ENCODE assay signal across 18 mouse cellular contexts in the genomic region with DNA sequence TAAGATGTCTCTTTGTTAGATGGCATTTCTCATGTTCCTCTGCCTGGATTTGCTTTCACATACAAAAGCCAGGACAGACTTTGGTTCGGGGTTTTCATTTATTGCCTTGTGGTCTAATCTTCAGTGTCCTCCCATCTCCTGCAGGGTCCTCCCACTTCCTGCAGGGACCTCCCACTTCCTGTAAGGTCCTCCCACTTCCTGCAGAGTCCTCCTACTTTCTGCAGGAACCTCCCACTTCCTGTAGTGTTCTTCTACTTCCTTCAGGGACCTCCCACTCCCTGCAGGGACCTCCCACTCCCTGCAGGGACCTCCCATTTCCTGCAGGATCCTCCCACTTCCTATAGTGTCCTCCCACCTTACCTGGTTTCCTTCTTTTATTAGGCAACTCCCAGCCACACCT.
DNase-seq lines count a peak whose midpoint lies in the region; ATAC-seq and TF ChIP-seq lines count a peak whose summit lies in the region.
"Had no signal": no experiment of that assay in that cellular context is flagged by ENCODE, and none has a peak within 500 bp of the region (broad histone marks: within the 10 kb centered on the region; RNA-seq: fewer than 3 reads in every experiment).

No protein-coding gene starts in this region.

- H3K36me3 ChIP-seq in heart, embryonic 15.5 days, result peaks cover 64% of the 10 kb centered on the region
- peaks cover 18% of the 10 kb centered on the region for H3K36me3 ChIP-seq in heart, embryonic 11.5 days (ENCODE audit: control insufficient read depth, insufficient read depth, low read length)
- no peaks in the 10 kb centered on the region for H3K36me3 ChIP-seq in thymus, adult 2 months (ENCODE audit: control insufficient read depth, insufficient read depth, low read length)

- no peak overlapping the region for H3K4me2 ChIP-seq in heart, embryonic 15.5 days
- no peak overlapping the region for H3K4me2 ChIP-seq in heart, embryonic 11.5 days
- H3K4me2 ChIP-seq: embryonic facial prominence, embryonic 13.5 days; limb, embryonic 12.5 days; lung, embryonic 15.5 days; midbrain, embryonic 13.5 days; neural tube, embryonic 13.5 days had no signal

- intact Hi-C loops in left cerebral cortex, postnatal 14 days (cut with DNase I), result loop anchor here (10.0 kb wide), 1 partner anchor 267 kb away; no protein-coding TSS in a partner anchor

- DNase-seq in thymus, postnatal 25 days, result peak; percentile 10
- DNase-seq in thymus, adult 2 months, result no peak
- no peak for DNase-seq in left cerebral cortex, postnatal 14 days (ENCODE audit: low spot score in 2 of 2)
- no peak for DNase-seq in right cerebral cortex, postnatal 10 days (ENCODE audit: low spot score in 2 of 2)
- DNase-seq in frontal cortex, postnatal 36 days (ENCODE audit: low spot score in 2 of 2), result no peak
- DNase-seq: cerebellum, postnatal 25 days; kidney, adult 18-20 months; right cerebral cortex, postnatal 14 days had no signal

- no peak for TF ChIP-seq CTCF in thymus, adult 2 months (IDR thresholded peaks at IDR 0.05; ENCODE audit: borderline replicate concordance, control insufficient read depth, extremely low read depth, insufficient read depth, low read length, poor library complexity)

- H3K27ac ChIP-seq in heart, embryonic 15.5 days, result no peak overlapping the region
- no peak overlapping the region for H3K27ac ChIP-seq in heart, embryonic 11.5 days (ENCODE audit: low read depth, low read length)
- H3K27ac ChIP-seq in thymus, adult 2 months (ENCODE audit: control insufficient read depth, insufficient read depth, low read length), result no peak overlapping the region
- H3K27ac ChIP-seq: embryonic facial prominence, embryonic 13.5 days; hindbrain, embryonic 10.5 days; limb, embryonic 12.5 days; lung, embryonic 15.5 days; midbrain, embryonic 13.5 days; neural tube, embryonic 13.5 days had no signal

- H3K9ac ChIP-seq in heart, embryonic 15.5 days, result no peak overlapping the region
- H3K9ac ChIP-seq in heart, embryonic 11.5 days (ENCODE audit: low read depth, low read length), result no peak overlapping the region
- H3K9ac ChIP-seq: embryonic facial prominence, embryonic 13.5 days; limb, embryonic 12.5 days; lung, embryonic 15.5 days; midbrain, embryonic 13.5 days; neural tube, embryonic 13.5 days had no signal

- 0 out of 2 replicates have a peak, but pooled peaks cover 3% of the 10 kb centered on the region for H3K4me1 ChIP-seq in heart, embryonic 15.5 days (replicated peaks)
- no peaks in the 10 kb centered on the region for H3K4me1 ChIP-seq in heart, embryonic 11.5 days (ENCODE audit: control insufficient read depth, insufficient read depth, low read length)
- no peaks in the 10 kb centered on the region for H3K4me1 ChIP-seq in thymus, adult 2 months (replicated peaks; ENCODE audit: control insufficient read depth, insufficient read depth, low read length)
- H3K4me1 ChIP-seq: embryonic facial prominence, embryonic 13.5 days; limb, embryonic 12.5 days; lung, embryonic 15.5 days; neural tube, embryonic 13.5 days had no signal

- H3K4me3 ChIP-seq in heart, embryonic 15.5 days, result no peak overlapping the region
- no peak overlapping the region for H3K4me3 ChIP-seq in heart, embryonic 11.5 days (ENCODE audit: low read depth, low read length)
- no peak overlapping the region for H3K4me3 ChIP-seq in thymus, adult 2 months (ENCODE audit: control insufficient read depth, insufficient read depth, low read length)
- H3K4me3 ChIP-seq: embryonic facial prominence, embryonic 13.5 days; hindbrain, embryonic 10.5 days; limb, embryonic 12.5 days; lung, embryonic 15.5 days; midbrain, embryonic 13.5 days; neural tube, embryonic 13.5 days had no signal

- WGBS in heart, embryonic 15.5 days, result 77% methylated on average over 1 of the region's 1 CpGs
- WGBS in heart, embryonic 11.5 days (ENCODE audit: insufficient replicate concordance), result 78% methylated on average over 1 of the region's 1 CpGs
- 39% methylated on average over 1 of the region's 1 CpGs for WGBS in thymus, adult 2 months

- 0 out of 2 replicates have a peak, but pooled peaks have one; percentile 31 for ATAC-seq in heart, embryonic 15.5 days (replicated peaks; ENCODE audit: insufficient number of reproducible peaks, insufficient read depth, low FRiP score, low read depth)
- ATAC-seq in heart, embryonic 11.5 days (replicated peaks; ENCODE audit: insufficient number of reproducible peaks, low FRiP score, low TSS enrichment), result no peak
- 0 out of 4 replicates have a peak, but pooled peaks have one; percentile 32 to 39 for ATAC-seq in hematopoietic stem cell, adult 5-6 weeks (replicated peaks in 1 of 2; ENCODE audit: insufficient read depth in 1 of 2, low FRiP score in 2 of 2, low TSS enrichment in 1 of 2, low read depth in 1 of 2, poor library complexity in 2 of 2, severe bottlenecking in 2 of 2)
- ATAC-seq: forebrain, embryonic 14.5 days; midbrain, embryonic 13.5 days had no signal

- H3K27me3 ChIP-seq in heart, embryonic 15.5 days, result no peaks in the 10 kb centered on the region
- no peaks in the 10 kb centered on the region for H3K27me3 ChIP-seq in heart, embryonic 11.5 days (ENCODE audit: control insufficient read depth, insufficient read depth, low read length)
- H3K27me3 ChIP-seq in thymus, adult 2 months (ENCODE audit: control insufficient read depth, insufficient read depth, low read length), result no peaks in the 10 kb centered on the region
- H3K27me3 ChIP-seq: embryonic facial prominence, embryonic 13.5 days; limb, embryonic 12.5 days; lung, embryonic 15.5 days; midbrain, embryonic 13.5 days; neural tube, embryonic 13.5 days had no signal

- no peak for TF ChIP-seq POLR2A in thymus, adult 2 months (IDR thresholded peaks at IDR 0.05; ENCODE audit: control insufficient read depth, extremely low read depth, insufficient read depth, low read length, poor library complexity)

- H3K9me3 ChIP-seq in heart, embryonic 15.5 days (replicated peaks), result no peaks in the 10 kb centered on the region
- no peaks in the 10 kb centered on the region for H3K9me3 ChIP-seq in heart, embryonic 11.5 days (replicated peaks; ENCODE audit: control insufficient read depth, low read length)
- H3K9me3 ChIP-seq: embryonic facial prominence, embryonic 13.5 days; hindbrain, embryonic 10.5 days; limb, embryonic 12.5 days; lung, embryonic 15.5 days; midbrain, embryonic 13.5 days; neural tube, embryonic 13.5 days had no signal
